Comparison of ENCODE assay signal across 14 mouse cellular contexts in genomic region chr10:116253972-116254371, GRCm38 (mm10). TPM values are rescaled to one million over a fixed set of nuclear protein-coding genes. Genes with fewer than 3 reads are reported as not detected.
DNase-seq lines count a peak whose midpoint lies in the region; ATAC-seq and TF ChIP-seq lines count a peak whose summit lies in the region.
"Had no signal": no experiment of that assay in that cellular context is flagged by ENCODE, and none has a peak within 500 bp of the region (broad histone marks: within the 10 kb centered on the region; RNA-seq: fewer than 3 reads in every experiment).

No protein-coding gene starts in this region.

- intact Hi-C loops in heart, postnatal 10 days (cut with DNase I) = no loop called here
- intact Hi-C loops in gastrocnemius, postnatal 14 days (cut with DNase I; ENCODE audit: low total_unique reads) = no loop called here

- H3K4me3 ChIP-seq in heart, embryonic 15.5 days = no peak overlapping the region
- no peak overlapping the region for H3K4me3 ChIP-seq in brown adipose tissue, adult 24 weeks (ENCODE audit: insufficient read depth, low read depth, low read length)
- no peak overlapping the region for H3K4me3 ChIP-seq in cortical plate, adult 2 months (ENCODE audit: insufficient read depth, low read length)
- no peak overlapping the region for H3K4me3 ChIP-seq in small intestine, adult 2 months (ENCODE audit: low read depth, low read length)
- H3K4me3 ChIP-seq: embryonic facial prominence, embryonic 13.5 days; megakaryocyte, embryonic 14.5 days; midbrain, embryonic 15.5 days had no signal

- WGBS in heart, embryonic 15.5 days = 15% methylated on average over 6 of the region's 6 CpGs
- 28% methylated on average over 6 of the region's 6 CpGs for WGBS in small intestine, adult 2 months

- H3K9me3 ChIP-seq in heart, embryonic 15.5 days (replicated peaks) = no peaks in the 10 kb centered on the region
- H3K9me3 ChIP-seq: embryonic facial prominence, embryonic 13.5 days; megakaryocyte, embryonic 14.5 days; midbrain, embryonic 15.5 days had no signal

- no peaks in the 10 kb centered on the region for H3K36me3 ChIP-seq in heart, embryonic 15.5 days
- no peaks in the 10 kb centered on the region; the same call in 1 of the 2 replicates for H3K36me3 ChIP-seq in small intestine, adult 2 months (ENCODE audit: control insufficient read depth, insufficient read depth, low read length)
- H3K36me3 ChIP-seq: embryonic facial prominence, embryonic 13.5 days; midbrain, embryonic 15.5 days had no signal

- ATAC-seq in heart, embryonic 15.5 days (replicated peaks; ENCODE audit: insufficient number of reproducible peaks, insufficient read depth, low FRiP score, low read depth) = peak; percentile 50
- ATAC-seq: midbrain, embryonic 15.5 days had no signal

- H3K4me2 ChIP-seq in heart, embryonic 15.5 days = no peak overlapping the region
- H3K4me2 ChIP-seq: embryonic facial prominence, embryonic 13.5 days; midbrain, embryonic 15.5 days had no signal

- no peak overlapping the region for H3K9ac ChIP-seq in heart, embryonic 15.5 days
- H3K9ac ChIP-seq: embryonic facial prominence, embryonic 13.5 days; midbrain, embryonic 15.5 days had no signal

- H3K27ac ChIP-seq in heart, embryonic 15.5 days = no peak overlapping the region; the same call in 1 of the 2 replicates
- H3K27ac ChIP-seq in brown adipose tissue, adult 24 weeks (replicated peaks; ENCODE audit: low read depth, low read length) = peak overlapping the region; percentile 54
- peak overlapping the region; percentile 30; the same call in 1 of the 2 replicates for H3K27ac ChIP-seq in cortical plate, adult 2 months (ENCODE audit: insufficient read depth, low read length)
- H3K27ac ChIP-seq in small intestine, adult 2 months (ENCODE audit: insufficient read depth, low read depth, low read length) = 0 out of 2 replicates have a peak overlapping the region, but pooled peaks have one; percentile 19
- H3K27ac ChIP-seq: embryonic facial prominence, embryonic 13.5 days; kidney, postnatal 0 days; midbrain, embryonic 15.5 days had no signal

- TF ChIP-seq POLR2A in cortical plate, adult 2 months (IDR thresholded peaks at IDR 0.05; ENCODE audit: extremely low read depth, insufficient read depth, low read length) = no peak
- no peak for TF ChIP-seq POLR2A in small intestine, adult 2 months (IDR thresholded peaks at IDR 0.05; ENCODE audit: low read depth, low read length)

- H3K27me3 ChIP-seq in heart, embryonic 15.5 days = no peaks in the 10 kb centered on the region
- H3K27me3 ChIP-seq in small intestine, adult 2 months (ENCODE audit: control insufficient read depth, insufficient read depth, low read length) = no peaks in the 10 kb centered on the region
- H3K27me3 ChIP-seq: embryonic facial prominence, embryonic 13.5 days; megakaryocyte, embryonic 14.5 days; midbrain, embryonic 15.5 days had no signal

- no peak for TF ChIP-seq CTCF in cortical plate, adult 2 months (IDR thresholded peaks at IDR 0.05; ENCODE audit: extremely low read depth, insufficient read depth, low read length)
- no peak for TF ChIP-seq CTCF in small intestine, adult 2 months (IDR thresholded peaks at IDR 0.05; ENCODE audit: extremely low read depth, insufficient read length, insufficient replicate concordance, low read depth, low read length)

- peaks cover 6% of the 10 kb centered on the region for H3K4me1 ChIP-seq in heart, embryonic 15.5 days (replicated peaks)
- peaks cover 5% of the 10 kb centered on the region for H3K4me1 ChIP-seq in brown adipose tissue, adult 24 weeks (ENCODE audit: control insufficient read depth, insufficient read depth, insufficient read length, low read length)
- H3K4me1 ChIP-seq in cortical plate, adult 2 months (ENCODE audit: control insufficient read depth, insufficient read depth, low read length) = no peaks in the 10 kb centered on the region
- H3K4me1 ChIP-seq in small intestine, adult 2 months (ENCODE audit: control insufficient read depth, insufficient read depth, insufficient read length, low read length) = peaks cover 2% of the 10 kb centered on the region; the same call in 1 of the 2 replicates
- H3K4me1 ChIP-seq: embryonic facial prominence, embryonic 13.5 days; megakaryocyte, embryonic 14.5 days; midbrain, embryonic 15.5 days had no signal

- no peak for DNase-seq in heart, postnatal 10 days
- no peak for DNase-seq in yolk sac, embryonic 10.5 days (ENCODE audit: low spot score)
- DNase-seq in gastrocnemius, postnatal 14 days = no peak
- DNase-seq: adrenal gland, postnatal 36 days; cerebellum, adult 8-10 months; gastrocnemius, postnatal 36 days had no signal

RNA-seq across cellular contexts. Expression of gene Ptprb, which starts 21.4 kb away (rescaled TPM):
- 6.6 and 7.4 TPM in 2 replicates for polyA plus RNA-seq in heart, embryonic 15.5 days (2015; fragmentation: Nextera tagmentation; extraction: Ambion mirVana)
- 10 to 100 TPM; 86.4 to 93.2 TPM for total RNA-seq in heart, postnatal 10 days (2021)
- 16.1 and 19.0 TPM in 2 replicates for polyA plus RNA-seq in brown adipose tissue, adult 24 weeks (2012; ENCODE audit: insufficient read depth, insufficient read length, missing spikeins)
- 10.1 and 10.5 TPM in 2 replicates for polyA plus RNA-seq in cortical plate, adult 2 months (2012; rRNA removed)
- polyA plus RNA-seq in small intestine, adult 2 months (2012; rRNA removed) = 1.4 and 2.3 TPM in 2 replicates
- 10 to 100 TPM; 38.6 to 50.3 TPM for total RNA-seq in gastrocnemius, postnatal 14 days (2021)
